Mouse (Mus musculus): ENCODE results near the gene Gm13289. TPM values are rescaled to one million over a fixed set of nuclear protein-coding genes. Genes with fewer than 3 reads are reported as not detected.
"Not testable (repeated sequence)": the region's sequence is repeated elsewhere in the genome, so short reads cannot be mapped to it uniquely, and the experiment has no call there.

Gene Gm13289
- polyA plus RNA-seq, 1 experiment from 2014 or later, result not detected

- Histone ChIP-seq H3K4me3 (ENCODE audit: low read depth, low read length) (peak overlapping the region; percentile 35), H3K4me2 (ENCODE audit: low read depth, low read length, severe bottlenecking) (peak overlapping the region; percentile 65), H3K9ac (ENCODE audit: low read length) (peak overlapping the region; percentile 60), H3K27ac (ENCODE audit: low read depth, low read length) (peak overlapping the region; percentile 41; the same call in 1 of the 2 replicates)
- not testable (repeated sequence) for H3K9me3 ChIP-seq (ENCODE audit: control insufficient read depth, low read length); H3K27me3 ChIP-seq (ENCODE audit: control insufficient read depth, insufficient read depth, low read length); H3K36me3 ChIP-seq (ENCODE audit: control insufficient read depth, insufficient read depth, low read length); ATAC-seq (replicated peaks; ENCODE audit: low FRiP score); H3K4me1 ChIP-seq (replicated peaks; ENCODE audit: control insufficient read depth, insufficient read depth, low read length)
- DNase-seq (ENCODE audit: low spot score), result peak; percentile 56
- 12% methylated on average over 28 of the region's 31 CpGs for WGBS
Measured at GRCm38 (mm10) chr4:88756581-88757513, 19.9 kb upstream of the Gm13289 start.

- H3K4me3 ChIP-seq (ENCODE audit: low read depth, low read length), result peak overlapping the region; percentile 35
- H3K9me3 ChIP-seq (ENCODE audit: control insufficient read depth, low read length); H3K27me3 ChIP-seq (ENCODE audit: control insufficient read depth, insufficient read depth, low read length); H3K4me1 ChIP-seq (replicated peaks; ENCODE audit: control insufficient read depth, insufficient read depth, low read length); H3K36me3 ChIP-seq (ENCODE audit: control insufficient read depth, insufficient read depth, low read length): not testable (repeated sequence)
- peak; percentile 100 for ATAC-seq (replicated peaks; ENCODE audit: low FRiP score)
- peak overlapping the region; percentile 60 for H3K9ac ChIP-seq (ENCODE audit: low read length)
- H3K4me2 ChIP-seq (ENCODE audit: low read depth, low read length, severe bottlenecking), result peak overlapping the region; percentile 65
- WGBS, result 0% methylated on average over 16 of the region's 21 CpGs
- H3K27ac ChIP-seq (ENCODE audit: low read depth, low read length), result peak overlapping the region; percentile 41; the same call in 1 of the 2 replicates
- peak; percentile 86 for DNase-seq (ENCODE audit: low spot score)
Measured at GRCm38 (mm10) chr4:88757628-88758031, 19.1 kb upstream of the Gm13289 start.

- not testable (repeated sequence) for H3K9ac ChIP-seq (ENCODE audit: low read length); H3K4me3 ChIP-seq (ENCODE audit: low read depth, low read length); H3K27me3 ChIP-seq (ENCODE audit: control insufficient read depth, insufficient read depth, low read length); ATAC-seq (replicated peaks; ENCODE audit: low FRiP score); H3K9me3 ChIP-seq (ENCODE audit: control insufficient read depth, low read length); DNase-seq (ENCODE audit: low spot score); H3K4me2 ChIP-seq (ENCODE audit: low read depth, low read length, severe bottlenecking); H3K36me3 ChIP-seq (ENCODE audit: control insufficient read depth, insufficient read depth, low read length); H3K27ac ChIP-seq (ENCODE audit: low read depth, low read length); H3K4me1 ChIP-seq (replicated peaks; ENCODE audit: control insufficient read depth, insufficient read depth, low read length)
- WGBS, result 85% methylated on average over 8 of the region's 9 CpGs
Measured at GRCm38 (mm10) chr4:88758751-88759150, 18.0 kb upstream of the Gm13289 start.

DNA sequence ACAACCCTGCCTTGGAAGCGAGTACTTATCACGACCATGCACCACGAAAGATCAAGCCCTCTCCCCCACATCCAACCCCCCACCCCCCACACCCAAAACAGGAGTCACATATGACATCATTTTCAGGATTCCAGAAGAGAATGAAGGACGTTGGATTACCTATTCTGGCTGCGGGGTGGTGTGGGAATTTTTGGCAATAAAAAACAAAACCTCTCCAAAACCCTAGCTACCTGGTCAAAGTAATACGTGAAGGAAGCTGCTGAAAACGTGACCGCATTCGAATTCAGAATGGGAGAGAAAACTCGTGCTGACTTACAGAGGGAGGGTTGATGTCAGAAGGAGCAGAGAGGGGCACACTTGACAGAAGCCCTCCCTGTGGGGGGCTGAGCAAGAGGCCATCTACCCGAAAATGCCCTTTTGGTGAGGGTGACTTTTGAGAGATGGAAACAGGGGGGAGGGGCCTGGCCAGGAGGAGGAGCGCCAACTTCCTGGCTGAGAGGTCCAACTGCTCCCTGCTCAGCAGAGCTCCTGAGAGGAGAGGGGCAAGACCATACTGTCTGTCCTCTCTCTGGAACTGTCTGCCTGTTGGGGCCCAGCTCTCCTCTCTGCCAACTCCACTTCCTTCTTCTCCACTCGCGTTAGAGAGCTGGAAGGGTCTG is 17.0 kb upstream of the Gm13289 start, which contains the start of gene Gm13283:
Gene Gm13283 (plus strand): TSS at position 510 of the 659 bp plus-strand sequence.
- H3K27ac ChIP-seq (ENCODE audit: low read depth, low read length); H3K9me3 ChIP-seq (ENCODE audit: control insufficient read depth, low read length); H3K27me3 ChIP-seq (ENCODE audit: control insufficient read depth, insufficient read depth, low read length); ATAC-seq (replicated peaks; ENCODE audit: low FRiP score); H3K9ac ChIP-seq (ENCODE audit: low read length); H3K4me1 ChIP-seq (replicated peaks; ENCODE audit: control insufficient read depth, insufficient read depth, low read length); H3K36me3 ChIP-seq (ENCODE audit: control insufficient read depth, insufficient read depth, low read length); DNase-seq (ENCODE audit: low spot score): not testable (repeated sequence)
- peak within 1 kb of the TSS; percentile 14; the same call in 1 of the 2 replicates for H3K4me3 ChIP-seq (ENCODE audit: low read depth, low read length)
- H3K4me2 ChIP-seq (ENCODE audit: low read depth, low read length, severe bottlenecking), result peak within 1 kb of the TSS; percentile 46; the same call in 1 of the 2 replicates
- WGBS, result 24% methylated on average over 6 of the region's 14 CpGs

DNA sequence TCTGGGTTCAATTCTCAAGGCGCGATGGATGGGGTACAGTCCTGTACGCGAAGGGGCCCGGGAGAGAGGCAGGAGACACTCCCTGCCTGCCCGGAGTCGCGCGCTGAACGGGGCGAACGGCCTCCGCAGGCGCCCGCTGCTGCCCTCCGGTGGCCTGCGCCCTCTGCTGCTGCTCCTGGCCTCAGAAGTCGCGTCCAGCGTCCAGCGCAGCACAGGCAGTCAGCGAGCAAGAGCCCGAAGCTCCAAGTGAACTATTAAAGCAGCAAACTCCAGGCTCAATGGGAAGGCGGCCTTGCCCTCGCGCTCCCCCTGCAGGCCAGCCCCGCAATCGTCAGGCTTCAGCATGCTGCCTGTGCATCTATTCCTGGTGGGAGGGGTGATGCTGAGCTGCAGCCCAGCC is 16.3 kb upstream of the Gm13289 start:
- 2% methylated on average over 17 of the region's 28 CpGs for WGBS
- Histone ChIP-seq H3K4me3 (ENCODE audit: low read depth, low read length) (peak overlapping the region; percentile 14; the same call in 1 of the 2 replicates), H3K4me2 (ENCODE audit: low read depth, low read length, severe bottlenecking) (peak overlapping the region; percentile 46; the same call in 1 of the 2 replicates)
- H3K9me3 ChIP-seq (ENCODE audit: control insufficient read depth, low read length); H3K4me1 ChIP-seq (replicated peaks; ENCODE audit: control insufficient read depth, insufficient read depth, low read length); H3K9ac ChIP-seq (ENCODE audit: low read length); H3K27ac ChIP-seq (ENCODE audit: low read depth, low read length); H3K36me3 ChIP-seq (ENCODE audit: control insufficient read depth, insufficient read depth, low read length); H3K27me3 ChIP-seq (ENCODE audit: control insufficient read depth, insufficient read depth, low read length); ATAC-seq (replicated peaks; ENCODE audit: low FRiP score): not testable (repeated sequence)
- peak; percentile 81 for DNase-seq (ENCODE audit: low spot score)

GRCm38 (mm10) chr4:88761776-88762175 is 14.9 kb upstream of the Gm13289 start:
- H3K9me3 ChIP-seq (ENCODE audit: control insufficient read depth, low read length); H3K4me3 ChIP-seq (ENCODE audit: low read depth, low read length); H3K9ac ChIP-seq (ENCODE audit: low read length); H3K4me1 ChIP-seq (replicated peaks; ENCODE audit: control insufficient read depth, insufficient read depth, low read length); H3K36me3 ChIP-seq (ENCODE audit: control insufficient read depth, insufficient read depth, low read length); H3K4me2 ChIP-seq (ENCODE audit: low read depth, low read length, severe bottlenecking); H3K27ac ChIP-seq (ENCODE audit: low read depth, low read length); DNase-seq (ENCODE audit: low spot score); H3K27me3 ChIP-seq (ENCODE audit: control insufficient read depth, insufficient read depth, low read length); ATAC-seq (replicated peaks; ENCODE audit: low FRiP score): not testable (repeated sequence)
- 84% methylated on average over 6 of the region's 8 CpGs for WGBS

DNA sequence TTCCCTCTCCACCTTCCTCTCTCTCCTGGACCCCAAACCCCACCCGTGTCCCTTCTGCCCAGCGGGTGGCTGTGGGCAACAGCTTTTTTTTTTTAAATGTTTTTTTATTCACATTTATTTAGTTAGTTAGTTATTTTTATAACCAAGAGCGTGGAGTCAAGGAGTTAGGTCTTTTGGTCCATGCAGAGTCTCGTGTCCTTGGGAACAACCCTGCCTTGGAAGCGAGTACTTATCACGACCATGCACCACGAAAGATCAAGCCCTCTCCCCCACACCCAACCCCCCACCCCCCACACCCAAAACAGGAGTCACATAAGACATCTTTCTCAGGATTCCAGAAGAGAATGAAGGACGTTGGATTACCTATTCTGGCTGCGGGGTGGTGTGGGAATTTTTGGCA is 14.4 kb upstream of the Gm13289 start:
- DNase-seq (ENCODE audit: low spot score); ATAC-seq (replicated peaks; ENCODE audit: low FRiP score); H3K27me3 ChIP-seq (ENCODE audit: control insufficient read depth, insufficient read depth, low read length); H3K9me3 ChIP-seq (ENCODE audit: control insufficient read depth, low read length); H3K36me3 ChIP-seq (ENCODE audit: control insufficient read depth, insufficient read depth, low read length); H3K4me2 ChIP-seq (ENCODE audit: low read depth, low read length, severe bottlenecking); H3K9ac ChIP-seq (ENCODE audit: low read length); H3K27ac ChIP-seq (ENCODE audit: low read depth, low read length); H3K4me3 ChIP-seq (ENCODE audit: low read depth, low read length); H3K4me1 ChIP-seq (replicated peaks; ENCODE audit: control insufficient read depth, insufficient read depth, low read length): not testable (repeated sequence)
- WGBS, result 53% methylated on average over 8 of the region's 9 CpGs

- ATAC-seq (replicated peaks; ENCODE audit: low FRiP score); H3K27ac ChIP-seq (ENCODE audit: low read depth, low read length); H3K4me1 ChIP-seq (replicated peaks; ENCODE audit: control insufficient read depth, insufficient read depth, low read length): not testable (repeated sequence)
Measured at GRCm38 (mm10) chr4:88763384-88764018, 13.2 kb upstream of the Gm13289 start.

More at GRCm38 (mm10) chr4:88763384-88764018, 13.2 kb upstream of the Gm13289 start:
- Histone ChIP-seq H3K4me3 (ENCODE audit: low read depth, low read length) (peak overlapping the region; percentile 26), H3K4me2 (ENCODE audit: low read depth, low read length, severe bottlenecking) (peak overlapping the region; percentile 47)
- DNase-seq (ENCODE audit: low spot score), result peak; percentile 77
- WGBS, result 3% methylated on average over 19 of the region's 42 CpGs
- H3K36me3 ChIP-seq (ENCODE audit: control insufficient read depth, insufficient read depth, low read length); H3K9ac ChIP-seq (ENCODE audit: low read length); H3K27me3 ChIP-seq (ENCODE audit: control insufficient read depth, insufficient read depth, low read length); H3K9me3 ChIP-seq (ENCODE audit: control insufficient read depth, low read length): not testable (repeated sequence)
